Mouse (Mus musculus) lung, postnatal 0 days (tissue): ENCODE data around the gene Jak2.

Source experiments
- CTCF ChIP-seq: IDR thresholded peaks from 2 replicates; pipeline ENCODE4 v1.5.1; 2016; ENCODE audit warnings: antibody characterized with exemption, mild to moderate bottlenecking
- EP300 ChIP-seq: IDR thresholded peaks from 2 replicates; pipeline ENCODE4 v1.6.1; 2016; ENCODE audit warnings: antibody characterized with exemption, mild to moderate bottlenecking, control low read depth

- TF ChIP-seq CTCF (no peak), EP300 (no peak)
Observed at GRCm38 (mm10) chr19:29341029-29341428, 89.4 kb downstream of the Jak2 start.
